Mouse (Mus musculus): ENCODE data around the gene Tgfbr3l.

Gene Tgfbr3l

DNA sequence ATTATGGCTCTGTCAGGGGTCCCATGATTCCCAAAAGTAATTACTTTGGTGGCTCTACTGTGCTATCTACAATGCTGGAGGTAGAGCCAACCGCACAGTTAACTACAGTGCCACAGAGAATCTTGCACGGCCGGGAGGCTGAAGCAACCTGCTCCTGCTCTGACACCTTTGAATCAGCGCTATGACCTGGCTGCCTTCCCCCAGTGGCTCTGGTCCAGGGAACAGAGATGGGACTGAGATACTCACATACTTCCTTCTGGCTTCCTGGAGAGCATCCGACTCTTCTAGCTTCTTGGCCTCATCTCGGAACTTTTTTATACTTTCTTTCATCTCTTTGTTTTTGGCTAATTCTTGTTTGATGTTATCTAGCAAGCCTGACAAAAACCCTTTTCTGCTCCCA is 21.6 kb downstream of the Tgfbr3l start:
- no peak for DNase-seq

GRCm38 (mm10) chr8:4275275-4276110 is 27.5 kb downstream of the Tgfbr3l start, which contains the start of gene Timm44:
Gene Timm44, minus strand, starts transcription at chr8:4275913.
- peak; percentile 93 for DNase-seq

DNA sequence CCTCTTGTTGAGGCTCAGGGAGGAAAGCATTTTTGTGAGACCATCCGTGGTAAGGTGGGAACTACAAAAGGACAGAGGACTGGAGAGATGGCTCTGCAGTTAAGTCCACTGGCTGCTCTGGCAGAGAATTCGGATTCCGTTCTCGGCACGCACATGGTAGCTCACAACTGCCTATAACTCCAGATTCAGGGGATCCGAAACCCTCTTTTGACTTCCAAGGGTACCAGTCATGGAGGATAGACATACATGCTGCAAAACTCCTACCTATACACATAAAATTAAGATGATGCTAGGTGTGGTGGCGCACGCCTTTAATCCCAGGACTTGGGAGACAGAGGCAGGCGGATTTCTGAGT is 28.1 kb downstream of the Tgfbr3l start:
- no peak for DNase-seq

DNA sequence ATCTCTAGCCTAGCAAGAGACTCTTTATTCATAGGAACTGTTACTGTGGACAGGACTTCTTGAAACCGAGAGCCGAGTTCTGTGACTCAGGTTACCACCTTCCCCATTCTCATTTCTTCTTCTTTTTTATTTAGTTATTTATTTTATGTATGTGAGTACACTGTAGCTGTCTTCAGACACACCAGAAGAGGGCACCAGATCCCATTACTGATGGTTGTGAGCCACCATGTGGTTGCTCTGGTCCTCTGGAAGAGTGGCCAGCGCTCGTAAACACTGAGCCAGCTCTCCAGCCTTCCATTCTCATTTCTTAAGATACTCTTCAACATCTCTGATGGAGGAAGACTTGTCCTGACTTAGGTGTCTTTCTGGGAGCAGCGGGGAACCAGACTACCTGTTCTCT is 44.7 kb downstream of the Tgfbr3l start:
- no peak for DNase-seq

DNA sequence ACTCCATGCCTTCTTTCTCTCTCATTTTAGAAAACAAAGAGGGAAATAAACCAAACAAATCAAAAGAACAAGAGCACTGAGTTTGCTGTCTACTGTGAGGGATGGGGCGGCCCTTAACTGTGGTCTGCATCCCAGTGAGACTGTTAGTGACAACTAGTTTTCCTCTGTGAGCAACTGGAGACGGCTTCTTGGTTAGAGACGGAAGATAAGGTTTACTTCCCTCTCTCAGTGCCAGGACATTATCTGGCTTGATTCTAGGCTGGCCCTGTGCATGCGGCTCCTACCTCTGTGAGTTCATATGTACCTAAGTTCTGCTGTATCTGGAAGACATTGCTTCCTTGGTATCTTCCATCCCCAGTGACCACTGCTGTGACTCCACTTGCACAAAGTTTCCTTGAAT is 49.8 kb downstream of the Tgfbr3l start:
- DNase-seq = no peak

All from liver (tissue).